Comparison of ENCODE assay signal across 16 mouse cellular contexts in the genomic region with DNA sequence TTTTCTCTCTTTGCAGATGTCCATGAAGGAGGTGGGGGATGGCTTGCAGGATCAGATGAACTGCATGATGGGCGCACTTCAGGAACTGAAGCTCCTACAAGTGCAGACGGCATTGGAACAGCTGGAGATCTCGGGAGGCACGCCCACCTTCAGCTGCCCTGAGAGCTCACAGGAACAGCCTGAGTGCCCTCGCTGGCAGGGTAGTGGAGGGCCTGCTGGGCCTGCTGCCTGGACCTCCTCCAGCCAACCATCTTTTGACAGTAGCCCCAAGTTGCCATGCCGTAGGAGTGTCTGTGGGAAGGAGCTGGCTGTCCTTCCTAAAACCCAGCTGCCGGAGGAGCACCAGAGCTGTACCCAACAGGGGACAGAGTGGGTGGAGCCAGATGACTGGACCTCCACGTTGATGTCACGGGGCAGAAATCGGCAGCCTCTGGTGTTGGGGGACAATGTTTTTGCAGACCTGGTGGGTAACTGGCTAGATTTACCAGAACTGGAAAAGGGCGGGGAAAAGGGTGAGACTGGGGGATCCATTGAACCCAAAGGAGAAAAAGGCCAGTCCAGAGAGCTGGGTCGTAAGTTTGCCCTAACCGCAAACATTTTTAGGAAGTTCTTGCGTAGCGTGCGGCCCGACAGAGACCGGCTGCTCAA. TPM values are rescaled to one million over a fixed set of nuclear protein-coding genes. Genes with fewer than 3 reads are reported as not detected.
DNase-seq lines count a peak whose midpoint lies in the region; ATAC-seq and TF ChIP-seq lines count a peak whose summit lies in the region.
"Had no signal": no experiment of that assay in that cellular context is flagged by ENCODE, and none has a peak within 500 bp of the region (broad histone marks: within the 10 kb centered on the region; RNA-seq: fewer than 3 reads in every experiment).

No protein-coding gene starts in this region.

- no peaks in the 10 kb centered on the region for H3K9me3 ChIP-seq in hindbrain, postnatal 0 days (ENCODE audit: low read length)
- H3K9me3 ChIP-seq in hindbrain, embryonic 13.5 days = no peaks in the 10 kb centered on the region
- H3K9me3 ChIP-seq in forebrain, embryonic 13.5 days (replicated peaks) = no peaks in the 10 kb centered on the region
- H3K9me3 ChIP-seq: intestine, embryonic 15.5 days had no signal

- H3K27ac ChIP-seq in hindbrain, postnatal 0 days = no peak overlapping the region
- H3K27ac ChIP-seq in hindbrain, embryonic 13.5 days = no peak overlapping the region
- H3K27ac ChIP-seq in forebrain, embryonic 13.5 days = no peak overlapping the region
- H3K27ac ChIP-seq: intestine, embryonic 15.5 days had no signal

- peak; percentile 36; the same call in 1 of the 2 replicates for ATAC-seq in hindbrain, postnatal 0 days
- ATAC-seq in hindbrain, embryonic 13.5 days (ENCODE audit: low FRiP score) = no peak
- no peak for ATAC-seq in forebrain, embryonic 13.5 days
- ATAC-seq: intestine, embryonic 15.5 days had no signal

- WGBS in hindbrain, postnatal 0 days = 55% methylated on average over 18 of the region's 18 CpGs
- WGBS in hindbrain, embryonic 13.5 days = 59% methylated on average over 18 of the region's 18 CpGs
- 61% methylated on average over 18 of the region's 18 CpGs for WGBS in forebrain, embryonic 13.5 days

- no peak overlapping the region for H3K4me2 ChIP-seq in hindbrain, postnatal 0 days (ENCODE audit: low read depth, low read length)
- H3K4me2 ChIP-seq in hindbrain, embryonic 13.5 days = no peak overlapping the region
- H3K4me2 ChIP-seq in forebrain, embryonic 13.5 days = no peak overlapping the region
- H3K4me2 ChIP-seq: heart, embryonic 11.5 days; intestine, embryonic 15.5 days had no signal

- no peak overlapping the region for H3K4me3 ChIP-seq in hindbrain, postnatal 0 days (ENCODE audit: low read length)
- no peak overlapping the region for H3K4me3 ChIP-seq in hindbrain, embryonic 13.5 days
- H3K4me3 ChIP-seq in forebrain, embryonic 13.5 days = no peak overlapping the region
- H3K4me3 ChIP-seq: intestine, embryonic 15.5 days had no signal

- H3K9ac ChIP-seq in hindbrain, postnatal 0 days (replicated peaks; ENCODE audit: low read length) = no peak overlapping the region
- H3K9ac ChIP-seq in hindbrain, embryonic 13.5 days = no peak overlapping the region
- H3K9ac ChIP-seq in forebrain, embryonic 13.5 days = no peak overlapping the region
- H3K9ac ChIP-seq: intestine, embryonic 15.5 days had no signal

- DNase-seq in cerebellum, postnatal 10 days = peak; percentile 76 to 88
- no peak for DNase-seq in cerebellum, adult 11 months
- peak; percentile 64 for DNase-seq in hindbrain, postnatal 0 days (ENCODE audit: low spot score)
- peak; percentile 12 for DNase-seq in R1 (ENCODE audit: low read depth, low spot score)
- DNase-seq in gastrocnemius, postnatal 25 days = peak; percentile 62
- DNase-seq in spleen, postnatal 10 days (ENCODE audit: low spot score in 2 of 2) = no peak
- DNase-seq: adrenal gland, adult 8-10 months; B cell, adult 2 months; kidney, postnatal 4 days; liver; thymus, postnatal 25 days had no signal

- TF ChIP-seq CTCF in hindbrain, postnatal 0 days (IDR thresholded peaks at IDR 0.05; ENCODE audit: low read depth) = no peak

- H3K36me3 ChIP-seq in hindbrain, postnatal 0 days (ENCODE audit: insufficient read depth, low read length) = no peaks in the 10 kb centered on the region
- no peaks in the 10 kb centered on the region for H3K36me3 ChIP-seq in hindbrain, embryonic 13.5 days
- 0 out of 2 replicates have a peak, but pooled peaks cover 6% of the 10 kb centered on the region for H3K36me3 ChIP-seq in forebrain, embryonic 13.5 days (ENCODE audit: poor library complexity, severe bottlenecking)
- H3K36me3 ChIP-seq: intestine, embryonic 15.5 days had no signal

- H3K27me3 ChIP-seq in hindbrain, postnatal 0 days (ENCODE audit: insufficient read depth, low read length) = no peaks in the 10 kb centered on the region
- H3K27me3 ChIP-seq in hindbrain, embryonic 13.5 days = 0 out of 2 replicates have a peak, but pooled peaks cover 4% of the 10 kb centered on the region
- H3K27me3 ChIP-seq in forebrain, embryonic 13.5 days = no peaks in the 10 kb centered on the region
- H3K27me3 ChIP-seq: intestine, embryonic 15.5 days had no signal

- H3K4me1 ChIP-seq in hindbrain, postnatal 0 days (ENCODE audit: insufficient read depth, low read length) = peaks cover 26% of the 10 kb centered on the region
- H3K4me1 ChIP-seq in hindbrain, embryonic 13.5 days (replicated peaks) = peaks cover 59% of the 10 kb centered on the region
- peaks cover 27% of the 10 kb centered on the region for H3K4me1 ChIP-seq in forebrain, embryonic 13.5 days

RNA-seq across cellular contexts. Expression of gene Inka2, which starts 12.1 kb away (rescaled TPM):
- 11.1 and 15.0 TPM in 2 replicates for total RNA-seq in hindbrain, postnatal 0 days (2014; rRNA removed)
- 5.5 and 8.5 TPM in 2 replicates for polyA plus RNA-seq in hindbrain, postnatal 0 days (2015; fragmentation: Nextera tagmentation; extraction: Ambion mirVana)
- 4.8 and 5.2 TPM in 2 replicates for polyA plus RNA-seq in hindbrain, embryonic 13.5 days (2015; fragmentation: Nextera tagmentation; extraction: Ambion mirVana)
- total RNA-seq in gastrocnemius, postnatal 25 days (2021) = 1 to 10 TPM; 2.6 to 6.0 TPM
- 2.5 and 3.6 TPM in 2 replicates for polyA plus RNA-seq in forebrain, embryonic 13.5 days (2015; fragmentation: Nextera tagmentation; extraction: Ambion mirVana)
- total RNA-seq: monocyte, adult 5-6 weeks had no signal

RNA-seq across cellular contexts. Expression of gene Ddx20, which starts 29.1 kb away (rescaled TPM):
- 18.1 and 23.8 TPM in 2 replicates for total RNA-seq in hindbrain, postnatal 0 days (2014; rRNA removed)
- 14.4 and 15.8 TPM in 2 replicates for polyA plus RNA-seq in hindbrain, postnatal 0 days (2015; fragmentation: Nextera tagmentation; extraction: Ambion mirVana)
- polyA plus RNA-seq in hindbrain, embryonic 13.5 days (2015; fragmentation: Nextera tagmentation; extraction: Ambion mirVana) = 26.4 and 27.4 TPM in 2 replicates
- 1 to 10 TPM; 7.8 to 8.1 TPM for total RNA-seq in gastrocnemius, postnatal 25 days (2021)
- polyA plus RNA-seq in forebrain, embryonic 13.5 days (2015; fragmentation: Nextera tagmentation; extraction: Ambion mirVana) = 36.2 and 38.3 TPM in 2 replicates

Comparison
In these comparisons a context has a peak if more than half of its experiments do, and no peak if none do; other contexts are left out.
1. DNase-seq: peak in cerebellum, postnatal 10 days (2 of 2), hindbrain, postnatal 0 days (single experiment), R1 (single experiment) and gastrocnemius, postnatal 25 days (single experiment); none in cerebellum, adult 11 months (single experiment) and spleen, postnatal 10 days (0 of 2).